Mouse (Mus musculus) Patski (cell line): ENCODE data around the gene Siglecf. TPM values are rescaled to one million over a fixed set of nuclear protein-coding genes. Genes with fewer than 3 reads are reported as not detected.

ENCODE experiments used
- ATAC-seq: fragments of 100-300 bp; one replicate; pipeline ENCODE4 v1.8.0; 2021
- CTCF ChIA-PET: fragments of 350-600 bp; sonication (Branson Sonifier 250); formaldehyde crosslinking; loops from one replicate; lab custom pipeline; 2022; ENCODE audit warnings: inconsistent platforms; lab: Charles Lee
- POLR2A ChIA-PET: fragments of 350-600 bp; sonication (Branson Sonifier 250); formaldehyde crosslinking; loops from one replicate; lab custom pipeline; 2022; ENCODE audit warnings: antibody characterized with exemption, inconsistent platforms; lab: Charles Lee
- DNase-seq: peaks from one replicate; pipeline ENCODE4 v3.0.0-alpha.2; 2011; ENCODE audit warnings: low read depth, low spot score
- H3K27me3 ChIP-seq: fragments of 371-371 bp; one replicate; pipeline ENCODE4 v1.5.1; 2021
- CTCF ChIP-seq: fragments of 100-300 bp; IDR thresholded peaks from one replicate; pipeline ENCODE4 v1.5.1; 2021
- in situ Hi-C: fragments of 300-500 bp; cut with MboI; formaldehyde crosslinking; loops from 3 replicates; pipeline ENCODE4 v1.11.1; 2018; ENCODE audit warnings: low pct_unique_long_range_greater_than_20kb, mixed read lengths
- polyA plus RNA-seq: library from polyadenylated mRNA; unstranded; gene quantifications from one replicate; pipeline ENCODE4 v1.2.3, GENCODE M21; 2021

The Siglecf gene
- polyA plus RNA-seq, 1 experiment from 2014 or later: not detected

- ChIA-PET POLR2A (no interaction called here), CTCF (no interaction called here)
- H3K27me3 ChIP-seq: peaks cover 16% of the 10 kb centered on the region
- ATAC-seq: peak; percentile 57
- in situ Hi-C loops: no loop called here
- DNase-seq: no peak
- TF ChIP-seq CTCF: no peak
Measured at GRCm38 (mm10) chr7:43362021-43362420, 10.9 kb downstream of the Siglecf start.

- in situ Hi-C loops: no loop called here
- ATAC-seq (no peak), DNase-seq (no peak)
- CTCF ChIA-PET: interaction anchor here (0.6 to 1.9 kb wide), 7 partner anchors 10 to 110 kb away, joined by 3 to 6 read pairs (median 3); no protein-coding TSS in a partner anchor
- H3K27me3 ChIP-seq: peaks cover 4% of the 10 kb centered on the region
- POLR2A ChIA-PET: no interaction called here
- TF ChIP-seq CTCF: peak; percentile 63
Measured at GRCm38 (mm10) chr7:43378226-43378625, 27.1 kb downstream of the Siglecf start.

DNA sequence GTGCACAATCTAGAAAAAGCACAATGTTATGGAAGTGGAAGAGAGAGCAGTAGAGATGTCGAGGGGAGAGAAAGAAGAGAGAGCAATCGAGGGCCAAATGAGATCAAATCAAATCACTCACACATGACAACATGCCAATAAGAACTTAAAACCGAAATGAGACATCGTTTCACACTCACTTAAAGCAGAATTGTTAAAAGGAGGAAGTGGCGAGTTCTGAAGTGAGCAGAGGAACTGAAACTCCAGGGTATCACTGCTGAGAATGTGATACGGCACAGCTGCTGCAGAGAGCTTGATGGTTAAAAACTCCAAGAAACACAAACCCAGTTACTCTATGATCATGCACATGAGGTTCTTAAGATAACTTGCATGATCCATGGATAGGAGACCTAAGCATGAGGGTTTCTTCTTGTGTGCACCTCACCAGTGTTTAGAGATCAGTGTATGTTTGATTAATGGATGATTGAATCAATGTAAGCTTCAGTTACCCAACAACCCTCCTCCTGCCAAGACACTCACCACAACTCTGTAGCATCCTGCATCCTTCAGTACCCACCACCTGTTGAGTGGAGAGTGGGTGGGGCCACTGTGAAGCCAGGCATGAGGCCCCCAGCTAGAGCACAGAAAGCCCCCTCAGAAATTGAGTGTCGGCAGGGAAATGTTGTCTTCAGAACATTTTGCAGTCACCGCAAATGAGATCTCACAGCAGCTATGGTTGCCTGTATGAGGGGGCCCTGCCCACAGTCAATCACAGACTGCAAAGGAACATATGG lies 41.4 kb downstream of the Siglecf start:
- DNase-seq (no peak), ATAC-seq (no peak)
- in situ Hi-C loops: no loop called here
- ChIA-PET POLR2A (no interaction called here), CTCF (no interaction called here)
- no peak for TF ChIP-seq CTCF
- H3K27me3 ChIP-seq: no peaks in the 10 kb centered on the region

DNA sequence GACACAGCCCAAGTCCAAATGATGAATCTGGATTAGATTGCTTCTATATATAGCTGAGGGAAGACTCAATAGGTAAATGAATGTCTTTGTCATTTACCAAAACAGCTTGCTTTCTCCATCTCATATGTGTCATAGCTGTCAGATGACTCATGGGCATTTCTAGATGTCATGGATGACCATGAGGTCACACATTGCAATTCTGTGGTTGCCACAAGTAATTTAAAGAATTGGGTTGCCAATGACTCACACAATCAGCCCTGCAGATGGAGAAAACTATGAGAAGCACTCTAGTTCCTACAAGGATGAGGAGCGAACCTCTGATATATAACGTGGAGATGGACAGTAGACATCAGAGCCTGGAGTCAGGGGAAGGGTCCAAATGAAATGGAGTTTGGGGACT lies 48.4 kb downstream of the Siglecf start:
- ATAC-seq (peak; percentile 91), DNase-seq (peak; percentile 49)
- POLR2A ChIA-PET: no interaction called here
- in situ Hi-C loops: no loop called here
- CTCF ChIA-PET: interaction anchor here (0.9 kb wide), 1 partner anchor 17 kb away, joined by 3 read pairs; no protein-coding TSS in a partner anchor
- TF ChIP-seq CTCF: no peak
- no peaks in the 10 kb centered on the region for H3K27me3 ChIP-seq

DNA sequence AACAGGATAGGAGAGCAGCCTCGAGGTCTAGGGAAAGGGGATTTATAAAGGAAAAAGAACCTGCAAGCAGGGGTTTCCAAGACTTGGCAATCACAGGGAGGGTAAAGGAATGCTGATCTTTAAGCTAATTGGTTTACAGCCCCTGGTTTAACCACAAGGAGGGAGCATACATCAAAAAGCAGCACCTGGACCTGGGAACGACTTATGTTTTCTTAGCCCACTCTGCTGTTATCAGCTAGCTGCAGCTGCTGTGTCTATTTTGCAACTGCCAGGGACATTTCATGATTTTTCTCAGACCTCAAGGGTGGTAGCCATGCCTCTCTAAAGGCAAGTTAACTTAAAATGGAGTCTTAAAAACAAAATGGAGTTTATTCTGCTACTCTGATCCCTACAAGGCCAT lies 51.6 kb downstream of the Siglecf start:
- ATAC-seq (no peak), DNase-seq (no peak)
- H3K27me3 ChIP-seq: no peaks in the 10 kb centered on the region
- no peak for TF ChIP-seq CTCF
- CTCF ChIA-PET: interaction anchor here (1.3 kb wide), 1 partner anchor 10 kb away, joined by 4 read pairs; no protein-coding TSS in a partner anchor
- in situ Hi-C loops: no loop called here
- POLR2A ChIA-PET: no interaction called here

GRCm38 (mm10) chr7:43407573-43407972 lies 56.4 kb downstream of the Siglecf start:
- in situ Hi-C loops: no loop called here
- H3K27me3 ChIP-seq: no peaks in the 10 kb centered on the region
- CTCF ChIA-PET: no interaction called here
- TF ChIP-seq CTCF: no peak
- ATAC-seq: no peak
- POLR2A ChIA-PET: no interaction called here
- DNase-seq: no peak

- no peaks in the 10 kb centered on the region for H3K27me3 ChIP-seq
- TF ChIP-seq CTCF: no peak
- POLR2A ChIA-PET: no interaction called here
- no peak for DNase-seq
- ATAC-seq: no peak
- in situ Hi-C loops: no loop called here
- CTCF ChIA-PET: no interaction called here
Measured at GRCm38 (mm10) chr7:43408131-43408553, 57.0 kb downstream of the Siglecf start, which contains the start of gene Siglecg. Siglecg (plus strand) TSS chr7:43408204.

- no peak for TF ChIP-seq CTCF
- POLR2A ChIA-PET: interaction anchor here (0.6 kb wide), 1 partner anchor 11 kb away, joined by 3 read pairs; no protein-coding TSS in a partner anchor
- DNase-seq: no peak
- in situ Hi-C loops: no loop called here
- peak; percentile 81 for ATAC-seq
- H3K27me3 ChIP-seq: no peaks in the 10 kb centered on the region
- CTCF ChIA-PET: interaction anchor here (1.0 kb wide), 1 partner anchor 14 kb away, joined by 5 read pairs; no protein-coding TSS in a partner anchor
Measured at GRCm38 (mm10) chr7:43409084-43409483, 57.9 kb downstream of the Siglecf start.

Other genes with a start within 250 kb of the Siglecf start
- gene Zfp936, start 237.1 kb upstream of the Siglecf start, polyA plus RNA-seq: not detected
- 14.0 TPM for gene Zfp715, start 38.0 kb upstream of the Siglecf start, polyA plus RNA-seq
- gene Siglecg, start 56.9 kb downstream of the Siglecf start, polyA plus RNA-seq: 0.56 TPM
- gene Lim2, start 76.3 kb downstream of the Siglecf start, polyA plus RNA-seq: not detected
- gene Nkg7, start 85.7 kb downstream of the Siglecf start, polyA plus RNA-seq: 0.23 TPM
- not detected for gene Cldnd2, start 89.4 kb downstream of the Siglecf start, polyA plus RNA-seq
- 214 TPM for gene Etfb, start 92.7 kb downstream of the Siglecf start, polyA plus RNA-seq
- 0.50 TPM for gene Gm45233, start 92.8 kb downstream of the Siglecf start, polyA plus RNA-seq
- 4.0 TPM for gene Vsig10l, start 111.8 kb downstream of the Siglecf start, polyA plus RNA-seq
- gene Iglon5, start 138.7 kb downstream of the Siglecf start, polyA plus RNA-seq: 5.7 TPM
- gene 4931406B18Rik, start 154.6 kb downstream of the Siglecf start, polyA plus RNA-seq: not detected
- gene Cd33, start 193.1 kb downstream of the Siglecf start, polyA plus RNA-seq: 0.06 TPM
- 3.2 TPM for gene Zfp658, start 210.9 kb downstream of the Siglecf start, polyA plus RNA-seq
- 8.7 TPM for gene Zfp719, start 228.3 kb downstream of the Siglecf start, polyA plus RNA-seq